Comparison of ENCODE assay signal across 7 mouse cellular contexts in the genomic region with DNA sequence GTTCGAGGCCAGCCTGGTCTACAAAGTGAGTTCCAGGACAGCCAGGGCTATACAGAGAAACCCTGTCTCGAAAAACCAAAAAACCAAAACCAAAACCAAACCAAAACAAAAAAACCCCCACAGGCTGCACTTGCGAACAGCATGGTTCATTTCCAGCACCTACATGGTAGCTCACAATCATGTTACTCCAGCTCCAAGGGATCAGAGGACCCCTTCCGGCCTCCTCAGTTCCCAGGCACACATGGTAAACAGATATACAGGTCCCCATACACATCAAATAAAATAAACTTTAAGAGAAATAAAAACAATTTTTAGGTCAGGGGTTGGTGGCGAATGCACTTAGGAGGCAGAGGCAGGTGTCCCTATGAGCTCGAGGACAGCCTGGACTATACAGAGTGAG. TPM values are rescaled to one million over a fixed set of nuclear protein-coding genes. Genes with fewer than 3 reads are reported as not detected.
A peak's percentile ranks its signal among the peaks of the same experiment; 100 is the strongest.
DNase-seq lines count a peak whose midpoint lies in the region; ATAC-seq and TF ChIP-seq lines count a peak whose summit lies in the region.

No protein-coding gene starts in this region.

- no peak for TF ChIP-seq POLR2A in embryonic fibroblast, embryonic 13.5 days (IDR thresholded peaks at IDR 0.05; ENCODE audit: low read depth, low read length)
- no peak for TF ChIP-seq POLR2A in limb, embryonic 14.5 days (IDR thresholded peaks at IDR 0.05; ENCODE audit: borderline replicate concordance, extremely low read depth, insufficient read depth, insufficient read length)

- peaks cover 36% of the 10 kb centered on the region for H3K36me3 ChIP-seq in megakaryocyte, embryonic 14.5 days (replicated peaks; ENCODE audit: low read length)
- peaks cover 10% of the 10 kb centered on the region for H3K36me3 ChIP-seq in limb, embryonic 14.5 days (ENCODE audit: control insufficient read depth, insufficient read depth, low read length)
- no peaks in the 10 kb centered on the region for H3K36me3 ChIP-seq in stomach, embryonic 16.5 days (ENCODE audit: control insufficient read depth, insufficient read depth, low read length)

- no peaks in the 10 kb centered on the region for H3K9me3 ChIP-seq in megakaryocyte, embryonic 14.5 days
- no peaks in the 10 kb centered on the region for H3K9me3 ChIP-seq in limb, embryonic 14.5 days (ENCODE audit: control insufficient read depth, low read length)
- H3K9me3 ChIP-seq in stomach, embryonic 16.5 days (replicated peaks; ENCODE audit: control insufficient read depth, low read length) = no peaks in the 10 kb centered on the region

- H3K4me3 ChIP-seq in megakaryocyte, embryonic 14.5 days (replicated peaks) = peak overlapping the region; percentile 97
- peak overlapping the region; percentile 44 for H3K4me3 ChIP-seq in embryonic fibroblast, embryonic 13.5 days (ENCODE audit: insufficient read depth, low read length)
- peak overlapping the region; percentile 100 for H3K4me3 ChIP-seq in limb, embryonic 14.5 days (replicated peaks; ENCODE audit: low read length)
- peak overlapping the region; percentile 99 for H3K4me3 ChIP-seq in stomach, embryonic 16.5 days (replicated peaks; ENCODE audit: low read length)

- ATAC-seq in megakaryocyte, adult 5-6 weeks (ENCODE audit: poor library complexity, severe bottlenecking) = no peak
- no peak for ATAC-seq in limb, embryonic 14.5 days (ENCODE audit: low FRiP score, low read depth)
- no peak for ATAC-seq in stomach, embryonic 16.5 days (ENCODE audit: insufficient read depth, low FRiP score)

- WGBS in limb, embryonic 14.5 days = 63% methylated on average over 6 of the region's 6 CpGs
- 67% methylated on average over 6 of the region's 6 CpGs for WGBS in stomach, embryonic 16.5 days

- TF ChIP-seq CTCF in embryonic fibroblast, embryonic 13.5 days (IDR thresholded peaks at IDR 0.05; ENCODE audit: borderline replicate concordance, insufficient read depth, low read length) = no peak

- peaks cover 23% of the 10 kb centered on the region for H3K4me1 ChIP-seq in megakaryocyte, embryonic 14.5 days
- H3K4me1 ChIP-seq in embryonic fibroblast, embryonic 13.5 days (ENCODE audit: control insufficient read depth, insufficient read depth, low read length) = peaks cover 4% of the 10 kb centered on the region; the same call in 1 of the 2 replicates
- peaks cover 27% of the 10 kb centered on the region for H3K4me1 ChIP-seq in limb, embryonic 14.5 days (ENCODE audit: control insufficient read depth, insufficient read depth, low read length)
- peaks cover 24% of the 10 kb centered on the region for H3K4me1 ChIP-seq in stomach, embryonic 16.5 days (ENCODE audit: control insufficient read depth, insufficient read depth, low read length)

- no peaks in the 10 kb centered on the region for H3K27me3 ChIP-seq in megakaryocyte, embryonic 14.5 days (replicated peaks)
- no peaks in the 10 kb centered on the region for H3K27me3 ChIP-seq in limb, embryonic 14.5 days (ENCODE audit: control insufficient read depth, insufficient read depth, low read length)
- no peaks in the 10 kb centered on the region for H3K27me3 ChIP-seq in stomach, embryonic 16.5 days (ENCODE audit: control insufficient read depth, insufficient read depth, low read length)

- no peak for DNase-seq in limb, embryonic 14.5 days (ENCODE audit: low spot score)
- no peak for DNase-seq in cerebellum, adult 11-12 months
- DNase-seq in layer of hippocampus, postnatal 36 days = no peak

- peak overlapping the region; percentile 51; the same call in 1 of the 2 replicates for H3K27ac ChIP-seq in embryonic fibroblast, embryonic 13.5 days (ENCODE audit: insufficient read depth, low read length)
- peak overlapping the region; percentile 99; the same call in 1 of the 2 replicates for H3K27ac ChIP-seq in limb, embryonic 14.5 days (replicated peaks; ENCODE audit: low read depth, low read length)
- H3K27ac ChIP-seq in stomach, embryonic 16.5 days (ENCODE audit: low read length) = peak overlapping the region; percentile 57

- peak overlapping the region; percentile 85 for H3K4me2 ChIP-seq in limb, embryonic 14.5 days (replicated peaks; ENCODE audit: low read depth, low read length, severe bottlenecking)
- H3K4me2 ChIP-seq in stomach, embryonic 16.5 days (ENCODE audit: low read depth, low read length) = peak overlapping the region; percentile 68

- H3K9ac ChIP-seq in limb, embryonic 14.5 days (ENCODE audit: low read depth, low read length, severe bottlenecking) = peak overlapping the region; percentile 100; the same call in 1 of the 2 replicates
- peak overlapping the region; percentile 62 for H3K9ac ChIP-seq in stomach, embryonic 16.5 days (ENCODE audit: low read length)

RNA-seq across cellular contexts. Expression of a gene that starts 1.9 kb away (rescaled TPM):
- polyA plus RNA-seq in megakaryocyte, embryonic 14.5 days (2012; ENCODE audit: insufficient read depth, low replicate concordance) = 4.1 and 10.8 TPM in 2 replicates
- 57.1 and 60.2 TPM in 2 replicates for total RNA-seq in megakaryocyte, adult 5-6 weeks (2015)
- total RNA-seq in megakaryocyte, adult 5-6 weeks (2017) = 71.2 and 88.8 TPM in 2 replicates
- polyA plus RNA-seq in embryonic fibroblast, embryonic 13.5 days (2011; ENCODE audit: insufficient read length, low read depth, missing spikeins) = 164 TPM in 2 replicates
- 41.7 and 42.0 TPM in 2 replicates for polyA plus RNA-seq in limb, embryonic 14.5 days (2012; rRNA removed)
- polyA plus RNA-seq in limb, embryonic 14.5 days (2014; fragmentation: Nextera tagmentation; extraction: Ambion mirVana) = 18.5 and 20.4 TPM in 2 replicates
- 10.6 and 11.5 TPM in 2 replicates for polyA plus RNA-seq in stomach, embryonic 16.5 days (2015; fragmentation: Nextera tagmentation; extraction: Ambion mirVana)
- 100 to 1,000 TPM; 133 to 134 TPM for total RNA-seq in layer of hippocampus, postnatal 36 days (2021)

RNA-seq across cellular contexts. Expression of a gene that starts 41.1 kb away (rescaled TPM):
- not detected in 2 replicates for polyA plus RNA-seq in megakaryocyte, embryonic 14.5 days (2012; ENCODE audit: insufficient read depth, low replicate concordance)
- not detected in 2 replicates for total RNA-seq in megakaryocyte, adult 5-6 weeks (2015)
- total RNA-seq in megakaryocyte, adult 5-6 weeks (2017) = not detected in 2 replicates
- not detected in 2 replicates for polyA plus RNA-seq in embryonic fibroblast, embryonic 13.5 days (2011; ENCODE audit: insufficient read length, low read depth, missing spikeins)
- 0.10 and 0.13 TPM in 2 replicates for polyA plus RNA-seq in limb, embryonic 14.5 days (2012; rRNA removed)
- 0.30 TPM in 1 of 2 replicates, not detected in the other for polyA plus RNA-seq in limb, embryonic 14.5 days (2014; fragmentation: Nextera tagmentation; extraction: Ambion mirVana)
- polyA plus RNA-seq in stomach, embryonic 16.5 days (2015; fragmentation: Nextera tagmentation; extraction: Ambion mirVana) = 0.34 and 0.49 TPM in 2 replicates
- not detected for total RNA-seq in layer of hippocampus, postnatal 36 days (2021)

Comparison
In these comparisons a context has a peak if more than half of its experiments do, and no peak if none do; other contexts are left out.
1. H3K4me3 ChIP-seq: peak in every context shown above with its lines; median percentile 100 in limb, embryonic 14.5 days; 99 in stomach, embryonic 16.5 days; 97 in megakaryocyte, embryonic 14.5 days; 44 in embryonic fibroblast, embryonic 13.5 days.